Mouse (Mus musculus) heart, adult 2 months (tissue): ENCODE data around the gene Lmo7.

ENCODE experiments used
- CTCF ChIP-seq: fragments of 200-600 bp; IDR thresholded peaks from 2 replicates; pipeline ENCODE4 v1.8.1; 2022; ENCODE audit warnings: antibody characterized with exemption, mild to moderate bottlenecking, moderate library complexity
- POLR2A ChIP-seq: fragments of 200-500 bp; IDR thresholded peaks from 2 replicates; pipeline ENCODE4 v1.6.1; 2011; ENCODE audit warnings: mild to moderate bottlenecking, low read depth, low read length, control low read depth; ENCODE audit not compliant: insufficient read depth

DNA sequence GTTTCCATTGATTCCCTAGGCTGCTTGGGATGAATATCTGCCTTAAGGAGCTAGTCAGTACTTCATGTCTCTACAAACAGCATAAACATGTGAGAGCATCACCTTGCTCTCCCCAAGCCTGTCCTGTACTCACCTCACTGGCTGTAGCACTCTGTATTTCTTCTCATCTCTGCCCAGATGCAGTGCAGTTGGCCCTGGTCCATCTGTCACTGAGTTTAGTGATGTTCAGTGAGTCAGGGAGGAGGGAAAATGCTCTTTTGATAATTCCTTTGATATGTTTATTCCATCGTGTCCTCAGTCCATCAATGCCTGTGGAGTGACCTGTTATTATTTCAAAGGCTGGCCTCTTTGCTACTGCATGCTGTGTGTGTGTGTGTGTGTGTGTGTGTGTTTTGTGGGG, 235.2 kb downstream of the Lmo7 start:
- TF ChIP-seq CTCF (no peak), POLR2A (no peak)
